Mouse (Mus musculus) thymus, adult 2 months (tissue): Measurements from ENCODE around the gene C77080. TPM values are rescaled to one million over a fixed set of nuclear protein-coding genes. Genes with fewer than 3 reads are reported as not detected.

Source experiments
- DNase-seq: peaks from one replicate; pipeline ENCODE4 v3.0.0; 2021
- H3K27ac ChIP-seq: fragments of 200-500 bp; 2 replicates; pipeline ENCODE4 v1.5.1; 2012; ENCODE audit warnings: low read length, control low read depth; ENCODE audit not compliant: control insufficient read depth, insufficient read depth
- H3K27me3 ChIP-seq: fragments of 200-500 bp; 2 replicates; pipeline ENCODE4 v1.6.1; 2012; ENCODE audit warnings: mild to moderate bottlenecking, low read length, moderate library complexity, mixed read lengths; ENCODE audit not compliant: control insufficient read depth, insufficient read depth
- H3K36me3 ChIP-seq: fragments of 200-500 bp; 2 replicates; pipeline ENCODE4 v1.6.1; 2012; ENCODE audit warnings: mild to moderate bottlenecking, low read length, moderate library complexity; ENCODE audit not compliant: control insufficient read depth, insufficient read depth
- H3K4me1 ChIP-seq: fragments of 200-500 bp; replicated peaks from 2 replicates; pipeline ENCODE4 v1.6.1; 2012; ENCODE audit warnings: low read length; ENCODE audit not compliant: control insufficient read depth, insufficient read depth
- H3K4me3 ChIP-seq: fragments of 200-500 bp; 2 replicates; pipeline ENCODE4 v1.5.1; 2012; ENCODE audit warnings: mild to moderate bottlenecking, low read length, control low read depth, moderate library complexity; ENCODE audit not compliant: control insufficient read depth, insufficient read depth
- CTCF ChIP-seq: fragments of 200-500 bp; IDR thresholded peaks from 2 replicates; pipeline ENCODE4 v1.5.1; 2012; ENCODE audit warnings: mild to moderate bottlenecking, control low read depth, low read length, moderate library complexity, borderline replicate concordance; ENCODE audit not compliant: control insufficient read depth, poor library complexity, insufficient read depth; ENCODE audit errors: extremely low read depth
- POLR2A ChIP-seq: fragments of 200-500 bp; IDR thresholded peaks from 2 replicates; pipeline ENCODE4 v1.6.1; 2012; ENCODE audit warnings: mild to moderate bottlenecking, low read length, control low read depth, moderate library complexity; ENCODE audit not compliant: control insufficient read depth, poor library complexity, insufficient read depth; ENCODE audit errors: extremely low read depth
- WGBS: fragments of 180-500 bp; shearing (Covaris S2); methylation state at CpG from one replicate; pipeline ENCODE4 v1.1.7; 2018; 5-methylcytosine and 5-hydroxymethylcytosine counted together
- polyA plus RNA-seq: library from polyadenylated mRNA; depleted of rRNA; stranded (reverse); fragments of >200 nt; gene quantifications from 2 replicates; pipeline ENCODE4 v1.2.3, GENCODE M21; 2012

C77080 gene
- polyA plus RNA-seq, 1 experiment, result 19.5 TPM

DNA sequence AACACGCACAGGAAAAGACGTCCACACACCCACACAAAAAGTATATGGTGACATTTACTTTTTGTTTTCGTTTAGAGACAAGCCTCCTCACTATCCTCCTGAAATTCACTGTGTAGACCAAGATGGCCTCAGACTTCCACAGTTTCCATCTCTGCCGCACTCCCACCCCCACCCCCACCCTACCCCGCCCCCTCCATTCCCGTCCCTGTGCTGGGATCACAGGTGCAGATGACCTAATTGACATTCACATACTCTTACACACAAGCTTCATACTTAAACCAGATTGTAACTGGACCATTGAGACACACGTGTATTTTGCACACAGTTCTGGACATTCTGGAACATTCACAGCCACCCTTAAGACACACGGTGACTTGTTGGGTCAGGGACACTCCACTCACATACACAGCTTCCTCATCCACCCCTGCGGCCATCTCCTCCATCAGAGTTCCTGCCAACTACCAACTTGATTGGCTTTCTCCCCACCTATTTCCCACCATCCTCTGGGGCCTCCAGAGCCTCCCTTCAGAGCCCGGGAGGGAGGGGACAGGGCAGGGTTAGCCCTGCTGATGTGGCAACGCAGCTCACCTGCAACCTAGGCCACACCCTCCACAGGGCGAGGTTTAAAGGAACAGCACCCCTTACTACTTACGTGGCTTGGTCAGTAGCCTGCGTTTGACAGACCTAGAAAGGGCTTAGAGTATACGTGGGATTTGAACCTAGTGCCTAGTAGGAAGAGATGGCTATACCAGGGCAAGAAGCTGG, 11.0 kb upstream of the C77080 start:
- WGBS, result 25% methylated on average over 15 of the region's 15 CpGs
- peak; percentile 12 for DNase-seq
- peaks cover 20% of the 10 kb centered on the region for H3K4me1 ChIP-seq
- H3K27ac ChIP-seq, result no peak overlapping the region
- H3K27me3 ChIP-seq, result no peaks in the 10 kb centered on the region
- TF ChIP-seq POLR2A (no peak), CTCF (no peak)
- no peaks in the 10 kb centered on the region for H3K36me3 ChIP-seq
- no peak overlapping the region for H3K4me3 ChIP-seq

DNA sequence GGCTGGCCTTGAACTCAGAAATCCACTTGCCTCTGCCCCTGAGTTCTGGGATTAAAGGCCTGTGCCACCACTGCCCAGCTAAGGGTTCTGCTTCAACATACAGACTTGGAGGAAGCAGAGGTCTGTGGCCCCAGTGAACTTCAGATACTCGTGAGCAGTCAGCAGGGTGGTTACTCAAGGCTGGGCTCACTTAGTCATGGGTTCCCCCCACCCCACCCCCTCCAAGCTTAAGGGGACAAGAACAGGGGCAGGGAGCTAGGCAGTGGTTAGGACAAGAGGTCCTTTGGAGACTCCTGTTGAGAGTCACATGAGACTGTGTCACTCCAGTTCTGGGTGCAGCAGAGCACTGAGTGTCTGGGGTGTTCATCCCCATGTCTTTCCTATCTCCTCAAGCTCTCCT, 7.5 kb upstream of the C77080 start:
- Histone ChIP-seq H3K27me3 (no peaks in the 10 kb centered on the region), H3K27ac (no peak overlapping the region), H3K36me3 (no peaks in the 10 kb centered on the region), H3K4me3 (no peak overlapping the region), H3K4me1 (peaks cover 23% of the 10 kb centered on the region)
- WGBS, result 57% methylated on average over 1 of the region's 1 CpGs
- DNase-seq, result no peak
- TF ChIP-seq POLR2A (no peak), CTCF (no peak)

DNA sequence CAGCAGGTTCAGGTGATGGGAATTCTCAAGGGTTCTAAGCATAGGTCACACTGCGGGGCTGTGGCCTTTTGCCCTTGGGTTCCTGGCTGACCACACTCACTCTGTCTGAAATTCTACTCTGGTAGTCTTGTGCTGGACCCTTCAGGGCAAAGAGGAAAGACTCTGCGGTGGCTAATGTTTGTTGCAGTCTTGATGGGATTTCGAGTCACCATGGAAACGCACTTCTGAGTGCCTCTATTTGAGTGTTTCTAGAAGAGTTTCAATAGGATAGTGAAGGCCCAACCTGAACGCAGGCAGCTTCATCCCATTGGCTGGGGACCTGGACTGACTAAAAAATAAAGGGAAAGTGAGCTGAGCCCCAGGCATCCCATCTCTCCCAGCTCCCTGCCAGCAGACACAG, 5.6 kb upstream of the C77080 start:
- 95% methylated on average over 5 of the region's 5 CpGs for WGBS
- no peak for DNase-seq
- Histone ChIP-seq H3K27me3 (no peaks in the 10 kb centered on the region), H3K4me1 (peaks cover 18% of the 10 kb centered on the region), H3K36me3 (no peaks in the 10 kb centered on the region), H3K4me3 (no peak overlapping the region), H3K27ac (no peak overlapping the region)
- TF ChIP-seq POLR2A, result no peak
- TF ChIP-seq CTCF, result no peak

DNA sequence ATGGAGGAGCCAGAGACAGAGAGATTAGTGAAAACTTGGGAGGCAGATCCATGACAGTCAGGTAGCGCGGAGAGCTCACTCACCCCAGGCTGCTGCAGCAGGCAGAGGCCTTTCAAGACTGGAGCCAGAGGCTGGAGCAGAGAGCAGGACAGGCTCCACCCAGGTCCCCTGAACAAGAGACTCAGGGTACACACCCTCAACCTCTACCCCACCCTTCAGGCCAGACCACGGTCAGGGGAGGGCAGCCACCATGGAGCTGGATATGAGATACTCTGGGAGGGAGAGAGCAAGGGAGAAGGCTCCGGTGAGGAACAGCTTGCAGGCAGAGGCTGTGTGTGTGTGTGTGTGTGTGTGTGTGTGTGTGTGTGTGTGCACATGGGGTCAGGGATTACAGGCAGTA, 5.0 kb upstream of the C77080 start:
- peaks cover 14% of the 10 kb centered on the region for H3K4me1 ChIP-seq
- 96% methylated on average over 4 of the region's 4 CpGs for WGBS

DNA sequence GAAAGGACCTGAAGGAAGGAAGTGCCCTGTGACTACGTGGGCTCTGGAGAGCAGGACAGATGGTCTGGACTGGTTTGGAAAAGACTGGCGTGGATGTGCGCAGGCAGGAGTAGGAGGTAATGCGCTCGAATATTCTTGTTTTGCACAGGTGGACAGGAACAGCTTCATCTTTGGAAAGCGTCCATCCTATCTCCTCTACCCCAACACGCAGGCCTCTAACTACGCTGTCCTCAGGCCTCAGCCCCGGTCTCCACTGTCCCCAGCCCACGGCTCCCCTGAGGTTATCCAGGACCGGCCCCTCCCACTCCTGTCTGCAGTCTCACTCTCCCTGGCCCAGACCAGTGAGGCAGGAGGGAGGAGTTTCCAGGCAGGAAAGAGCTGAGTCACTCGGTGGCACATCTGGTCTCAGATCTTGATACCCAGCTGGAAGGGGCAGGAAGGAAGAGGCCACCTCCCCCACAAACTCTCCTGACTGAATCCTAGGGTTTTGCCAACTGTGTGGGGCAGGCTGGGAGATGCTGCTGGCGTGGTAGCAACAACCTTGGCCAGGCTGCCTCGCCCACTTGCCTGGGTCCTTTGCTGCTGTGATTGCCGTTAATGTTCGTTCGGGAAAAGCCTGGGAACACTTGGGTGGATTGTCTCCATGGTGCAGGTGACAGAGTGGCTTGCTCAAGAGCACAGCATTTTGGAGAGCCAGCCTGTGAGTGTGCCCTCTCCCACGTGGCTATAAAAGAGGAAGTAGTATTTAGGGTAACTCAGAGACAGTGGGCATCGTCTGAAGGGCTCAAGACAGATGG, 2.2 kb upstream of the C77080 start:
- H3K4me1 ChIP-seq, result peaks cover 14% of the 10 kb centered on the region
- H3K27ac ChIP-seq, result no peak overlapping the region
- WGBS, result 17% methylated on average over 19 of the region's 19 CpGs
- no peak for TF ChIP-seq CTCF
- TF ChIP-seq POLR2A, result no peak
- no peak overlapping the region for H3K4me3 ChIP-seq
- H3K36me3 ChIP-seq, result no peaks in the 10 kb centered on the region
- H3K27me3 ChIP-seq, result no peaks in the 10 kb centered on the region
- peak; percentile 70 for DNase-seq

More for the DNA sequence above, 5.0 kb upstream of the C77080 start:
- no peak for DNase-seq
- H3K36me3 ChIP-seq, result no peaks in the 10 kb centered on the region
- no peaks in the 10 kb centered on the region for H3K27me3 ChIP-seq
- no peak for TF ChIP-seq POLR2A
- TF ChIP-seq CTCF, result no peak
- no peak overlapping the region for H3K4me3 ChIP-seq
- H3K27ac ChIP-seq, result no peak overlapping the region

DNA sequence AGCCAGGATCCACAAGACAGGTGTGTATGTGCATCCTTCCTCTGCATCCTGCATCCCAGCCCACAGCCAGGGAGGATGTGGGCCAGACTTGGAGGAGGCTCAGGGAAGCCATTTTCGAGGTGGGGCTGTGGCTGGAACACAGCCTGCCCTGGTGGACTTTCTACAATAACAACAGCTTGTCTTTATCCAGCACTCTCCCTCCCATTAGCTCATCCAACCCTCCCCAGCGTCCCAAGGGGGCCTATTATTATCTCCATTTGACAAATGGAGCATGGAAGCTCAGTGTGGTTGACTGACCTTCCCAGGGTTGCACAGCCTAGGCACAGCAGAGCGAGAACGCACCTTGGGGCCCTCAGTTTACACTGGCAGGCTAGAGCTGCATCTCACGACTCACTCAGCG, 526 bp downstream of the C77080 start:
- DNase-seq, result no peak
- TF ChIP-seq CTCF (no peak), POLR2A (no peak)
- WGBS, result 66% methylated on average over 6 of the region's 6 CpGs
- Histone ChIP-seq H3K27me3 (no peaks in the 10 kb centered on the region), H3K27ac (no peak overlapping the region), H3K36me3 (no peaks in the 10 kb centered on the region), H3K4me1 (peaks cover 23% of the 10 kb centered on the region), H3K4me3 (no peak overlapping the region)

DNA sequence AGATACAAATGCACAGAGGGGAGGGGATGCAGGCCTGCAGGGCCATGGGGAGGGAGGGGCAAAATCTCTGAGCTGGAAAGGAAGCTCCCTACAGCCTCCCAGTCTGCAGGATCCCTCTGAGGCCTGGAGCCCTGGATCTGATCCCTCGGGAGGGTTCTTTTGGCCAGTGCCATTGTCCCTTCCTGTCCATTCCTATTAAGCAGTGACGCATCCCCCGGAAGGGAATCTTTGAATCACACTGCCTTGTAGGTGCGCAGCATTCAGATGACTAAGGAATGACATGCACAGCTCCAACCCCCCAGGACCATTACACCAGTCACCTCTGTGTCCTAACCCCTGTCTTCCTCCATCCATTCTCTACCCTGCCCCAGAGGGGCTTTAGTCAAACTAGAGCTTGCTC, 2.1 kb downstream of the C77080 start:
- WGBS, result 99% methylated on average over 4 of the region's 4 CpGs
- Histone ChIP-seq H3K27ac (no peak overlapping the region), H3K4me3 (no peak overlapping the region), H3K27me3 (no peaks in the 10 kb centered on the region), H3K36me3 (no peaks in the 10 kb centered on the region), H3K4me1 (peaks cover 21% of the 10 kb centered on the region)
- no peak for TF ChIP-seq POLR2A
- no peak for TF ChIP-seq CTCF
- DNase-seq, result no peak
